Comparison of ENCODE assay signal across 19 mouse cellular contexts in the genomic region with DNA sequence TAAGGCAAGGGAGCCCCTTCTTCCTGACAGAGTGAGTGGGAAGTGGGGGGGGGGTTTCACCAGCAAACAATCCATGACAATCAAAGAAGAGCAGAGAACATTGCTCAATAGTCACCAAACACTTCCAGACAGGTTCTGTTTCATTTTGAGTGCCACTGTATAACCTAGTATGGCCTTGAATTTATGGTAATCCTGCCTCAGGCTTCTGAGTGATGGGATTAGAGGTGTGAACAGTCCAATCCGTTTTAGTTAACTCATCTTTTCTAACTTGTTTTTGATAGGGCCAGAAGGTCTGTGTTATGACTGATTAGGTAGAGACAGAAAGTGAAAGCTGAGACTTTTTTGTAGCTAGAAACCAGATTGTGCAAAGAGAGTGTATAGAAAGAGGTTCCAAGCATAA.
DNase-seq lines count a peak whose midpoint lies in the region; ATAC-seq and TF ChIP-seq lines count a peak whose summit lies in the region.
"Had no signal": no experiment of that assay in that cellular context is flagged by ENCODE, and none has a peak within 500 bp of the region (broad histone marks: within the 10 kb centered on the region; RNA-seq: fewer than 3 reads in every experiment).

No protein-coding gene starts in this region.

- DNase-seq in forebrain, postnatal 0 days = no peak
- DNase-seq in midbrain, embryonic 11.5 days (ENCODE audit: low spot score, missing footprints) = peak; percentile 51
- DNase-seq: adrenal gland, adult 2 months; adrenal gland, adult 8-10 months; adrenal gland, postnatal 10 days; adrenal gland, postnatal 14 days; adrenal gland, postnatal 25 days; adrenal gland, postnatal 36 days; B cell, adult 2 months; cerebellum, adult 11 months; cerebellum, adult 11-12 months; cerebellum, adult 18-20 months had no signal

- ATAC-seq in forebrain, postnatal 0 days = peak; percentile 76
- ATAC-seq in forebrain, embryonic 16.5 days = no peak
- peak; percentile 55 for ATAC-seq in midbrain, embryonic 11.5 days (ENCODE audit: low FRiP score)
- no peak for ATAC-seq in midbrain, embryonic 16.5 days
- ATAC-seq: activated CD4-positive, CD25-positive, alpha-beta regulatory T cell, adult 4 months; CD4-positive, CD25-positive, alpha-beta regulatory T cell, adult 4 months; Patski had no signal

- no peak overlapping the region for H3K9ac ChIP-seq in forebrain, postnatal 0 days
- no peak overlapping the region for H3K9ac ChIP-seq in forebrain, embryonic 16.5 days (replicated peaks; ENCODE audit: low read depth, low read length)
- no peak overlapping the region for H3K9ac ChIP-seq in midbrain, embryonic 11.5 days (ENCODE audit: low read length)
- H3K9ac ChIP-seq in midbrain, embryonic 16.5 days (ENCODE audit: low read depth, low read length) = no peak overlapping the region

- no peak overlapping the region for H3K27ac ChIP-seq in forebrain, postnatal 0 days (ENCODE audit: low read depth, low read length)
- no peak overlapping the region for H3K27ac ChIP-seq in forebrain, embryonic 16.5 days (ENCODE audit: low read length)
- no peak overlapping the region for H3K27ac ChIP-seq in midbrain, embryonic 11.5 days (ENCODE audit: low read depth, low read length)
- H3K27ac ChIP-seq in midbrain, embryonic 16.5 days (ENCODE audit: low read length) = no peak overlapping the region

- WGBS in forebrain, postnatal 0 days = 40% methylated on average over 1 of the region's 1 CpGs
- 60% methylated on average over 1 of the region's 1 CpGs for WGBS in forebrain, embryonic 16.5 days
- WGBS in midbrain, embryonic 11.5 days = 29% methylated on average over 1 of the region's 1 CpGs
- WGBS in midbrain, embryonic 16.5 days = 49% methylated on average over 1 of the region's 1 CpGs

- H3K36me3 ChIP-seq in forebrain, postnatal 0 days (ENCODE audit: insufficient read depth) = no peaks in the 10 kb centered on the region
- H3K36me3 ChIP-seq in forebrain, embryonic 16.5 days (ENCODE audit: control insufficient read depth, insufficient read depth) = no peaks in the 10 kb centered on the region
- no peaks in the 10 kb centered on the region for H3K36me3 ChIP-seq in midbrain, embryonic 11.5 days (ENCODE audit: control insufficient read depth, insufficient read depth, low read length)
- H3K36me3 ChIP-seq in midbrain, embryonic 16.5 days (ENCODE audit: control insufficient read depth, insufficient read depth, low read length) = no peaks in the 10 kb centered on the region
- H3K36me3 ChIP-seq: G1E had no signal

- H3K27me3 ChIP-seq in forebrain, postnatal 0 days (ENCODE audit: insufficient read depth, low read length) = no peaks in the 10 kb centered on the region
- no peaks in the 10 kb centered on the region for H3K27me3 ChIP-seq in forebrain, embryonic 16.5 days (replicated peaks; ENCODE audit: control insufficient read depth, insufficient read depth, low read length)
- no peaks in the 10 kb centered on the region for H3K27me3 ChIP-seq in midbrain, embryonic 11.5 days (ENCODE audit: control insufficient read depth, insufficient read depth, low read length)
- no peaks in the 10 kb centered on the region for H3K27me3 ChIP-seq in midbrain, embryonic 16.5 days (ENCODE audit: control insufficient read depth, insufficient read depth, low read depth, low read length)
- H3K27me3 ChIP-seq: CH12.LX, Patski had no signal

- no peak overlapping the region for H3K4me3 ChIP-seq in forebrain, postnatal 0 days (ENCODE audit: low read depth, low read length)
- no peak overlapping the region for H3K4me3 ChIP-seq in forebrain, embryonic 16.5 days (replicated peaks; ENCODE audit: low read length)
- H3K4me3 ChIP-seq in midbrain, embryonic 11.5 days (ENCODE audit: low read depth, low read length) = no peak overlapping the region
- H3K4me3 ChIP-seq in midbrain, embryonic 16.5 days (ENCODE audit: low read depth, low read length) = no peak overlapping the region

- TF ChIP-seq CTCF in forebrain, postnatal 0 days (IDR thresholded peaks at IDR 0.05; ENCODE audit: low read depth) = no peak

- no peaks in the 10 kb centered on the region for H3K4me1 ChIP-seq in forebrain, postnatal 0 days (ENCODE audit: insufficient read depth)
- H3K4me1 ChIP-seq in forebrain, embryonic 16.5 days (replicated peaks; ENCODE audit: control insufficient read depth, insufficient read depth, low read length) = no peaks in the 10 kb centered on the region
- H3K4me1 ChIP-seq in midbrain, embryonic 11.5 days (ENCODE audit: control insufficient read depth, insufficient read depth, low read length) = no peaks in the 10 kb centered on the region
- no peaks in the 10 kb centered on the region for H3K4me1 ChIP-seq in midbrain, embryonic 16.5 days (ENCODE audit: control insufficient read depth, insufficient read depth, low read length)

- no peaks in the 10 kb centered on the region for H3K9me3 ChIP-seq in forebrain, postnatal 0 days (ENCODE audit: low read length)
- H3K9me3 ChIP-seq in forebrain, embryonic 16.5 days (ENCODE audit: control insufficient read depth, low read length) = no peaks in the 10 kb centered on the region
- H3K9me3 ChIP-seq in midbrain, embryonic 11.5 days (ENCODE audit: control insufficient read depth, low read length) = no peaks in the 10 kb centered on the region
- H3K9me3 ChIP-seq in midbrain, embryonic 16.5 days (replicated peaks; ENCODE audit: control insufficient read depth, low read length, poor library complexity, severe bottlenecking) = no peaks in the 10 kb centered on the region

- no peak overlapping the region for H3K4me2 ChIP-seq in forebrain, postnatal 0 days (ENCODE audit: low read depth)
- no peak overlapping the region for H3K4me2 ChIP-seq in forebrain, embryonic 16.5 days (ENCODE audit: low read length)
- no peak overlapping the region for H3K4me2 ChIP-seq in midbrain, embryonic 11.5 days
- H3K4me2 ChIP-seq in midbrain, embryonic 16.5 days (ENCODE audit: low read length) = no peak overlapping the region

Comparison
In these comparisons a context has a peak if more than half of its experiments do, and no peak if none do; other contexts are left out.
1. ATAC-seq: peak in forebrain, postnatal 0 days (single experiment) and midbrain, embryonic 11.5 days (single experiment); none in forebrain, embryonic 16.5 days (single experiment) and midbrain, embryonic 16.5 days (single experiment).